Mouse (Mus musculus) intestine, embryonic 14.5 days (tissue): Measurements from ENCODE around the gene Efcab6. TPM values are rescaled to one million over a fixed set of nuclear protein-coding genes. Genes with fewer than 3 reads are reported as not detected.
A peak's percentile ranks its signal among the peaks of the same experiment; 100 is the strongest.

Source experiments
- ATAC-seq: fragments of 200-750 bp; cut with Nextera tagmentation; replicated peaks from 2 replicates; pipeline ENCODE4 v1.8.0; 2017; ENCODE audit warnings: low read depth, moderate number of reproducible peaks, moderate TSS enrichment, moderate library complexity; ENCODE audit not compliant: low FRiP score, low TSS enrichment
- DNase-seq: peaks from one replicate; pipeline ENCODE4 v3.0.0-alpha.2; 2018; ENCODE audit warnings: low spot score
- H3K27ac ChIP-seq: fragments of 300-500 bp; sonication (generic); 2 replicates; pipeline ENCODE4 v1.5.1; 2014; ENCODE audit warnings: low read depth, mild to moderate bottlenecking, control low read depth
- H3K27me3 ChIP-seq: fragments of 300-500 bp; sonication (generic); replicated peaks from 2 replicates; pipeline ENCODE4 v1.6.1; 2014; ENCODE audit warnings: low read length, control low read depth; ENCODE audit not compliant: control insufficient read depth, insufficient read depth
- H3K36me3 ChIP-seq: fragments of 300-500 bp; sonication (generic); 2 replicates; pipeline ENCODE4 v1.6.1; 2014; ENCODE audit warnings: low read length, control low read depth; ENCODE audit not compliant: control insufficient read depth, insufficient read depth
- H3K4me1 ChIP-seq: fragments of 300-500 bp; sonication (generic); replicated peaks from 2 replicates; pipeline ENCODE4 v1.6.1; 2014; ENCODE audit warnings: low read length, control low read depth, mixed read lengths; ENCODE audit not compliant: control insufficient read depth, insufficient read depth
- H3K4me2 ChIP-seq: fragments of 300-500 bp; sonication (generic); 2 replicates; pipeline ENCODE4 v1.6.1; 2014; ENCODE audit warnings: low read length
- H3K4me3 ChIP-seq: fragments of 300-500 bp; sonication (generic); 2 replicates; pipeline ENCODE4 v1.5.1; 2014; ENCODE audit warnings: low read depth, low read length, control low read depth, mixed read lengths
- H3K9ac ChIP-seq: fragments of 300-500 bp; sonication (generic); 2 replicates; pipeline ENCODE4 v1.6.1; 2014; ENCODE audit warnings: mild to moderate bottlenecking, low read length
- H3K9me3 ChIP-seq: fragments of 300-500 bp; sonication (generic); 2 replicates; pipeline ENCODE4 v1.6.1; 2016; ENCODE audit warnings: low read length, control low read depth; ENCODE audit not compliant: control insufficient read depth
- WGBS: fragments of 180-500 bp; shearing (Covaris S2); extraction: QIAGEN DNeasy Blood & Tissue Kit; methylation state at CpG from one replicate; pipeline ENCODE4 v1.1.7; 2014; 5-methylcytosine and 5-hydroxymethylcytosine counted together
- polyA plus RNA-seq: library from polyadenylated mRNA; unstranded; fragments of >200 nt; fragmentation: Nextera tagmentation; extraction: Ambion mirVana; gene quantifications from 2 replicates; pipeline ENCODE4 v1.2.1, GENCODE M21; 2014

Efcab6 gene
- polyA plus RNA-seq, 1 experiment from 2014 or later, result 0.27 TPM

DNA sequence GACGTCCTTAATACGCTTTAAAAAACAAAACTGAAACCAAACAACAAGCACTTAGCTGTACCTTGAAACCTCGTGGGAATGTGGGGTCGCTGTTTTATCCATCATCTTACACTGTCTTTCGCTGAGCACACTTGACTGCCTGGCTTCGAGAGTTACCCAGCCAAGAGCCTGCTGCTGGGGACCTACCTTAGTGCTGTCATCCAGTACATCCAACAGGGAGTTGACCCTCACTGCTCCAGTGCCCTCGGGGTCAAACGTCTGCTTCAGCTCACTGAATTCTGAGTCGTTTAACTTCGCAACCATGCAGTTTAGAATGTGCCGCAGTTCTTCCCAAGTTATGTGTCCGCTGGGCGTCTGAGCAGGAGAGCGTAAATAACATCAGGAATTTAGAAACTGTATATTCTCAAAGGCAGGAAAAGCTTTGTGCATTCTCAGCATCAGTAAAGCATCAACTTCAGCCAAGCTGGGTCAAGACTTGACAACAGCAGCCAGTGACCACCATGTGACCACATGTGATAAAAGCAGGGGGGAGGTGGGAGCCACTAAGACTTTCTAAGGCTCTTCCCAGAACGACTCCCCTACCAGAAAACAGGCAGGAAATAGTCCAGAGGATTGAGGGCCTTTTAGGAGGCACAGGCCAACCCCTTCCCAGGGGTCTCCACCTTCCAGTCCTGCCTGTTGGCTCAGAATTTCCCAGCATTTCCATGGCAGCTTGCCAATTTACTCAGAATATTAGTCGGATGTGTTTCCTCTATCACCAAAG lies 115.3 kb downstream of the Efcab6 start:
- Histone ChIP-seq H3K9ac (no peak overlapping the region), H3K4me1 (no peaks in the 10 kb centered on the region), H3K9me3 (no peaks in the 10 kb centered on the region), H3K4me3 (no peak overlapping the region), H3K27me3 (no peaks in the 10 kb centered on the region), H3K36me3 (no peaks in the 10 kb centered on the region), H3K27ac (no peak overlapping the region), H3K4me2 (no peak overlapping the region)
- DNase-seq, result no peak
- 35% methylated on average over 16 of the region's 16 CpGs for WGBS
- no peak for ATAC-seq

DNA sequence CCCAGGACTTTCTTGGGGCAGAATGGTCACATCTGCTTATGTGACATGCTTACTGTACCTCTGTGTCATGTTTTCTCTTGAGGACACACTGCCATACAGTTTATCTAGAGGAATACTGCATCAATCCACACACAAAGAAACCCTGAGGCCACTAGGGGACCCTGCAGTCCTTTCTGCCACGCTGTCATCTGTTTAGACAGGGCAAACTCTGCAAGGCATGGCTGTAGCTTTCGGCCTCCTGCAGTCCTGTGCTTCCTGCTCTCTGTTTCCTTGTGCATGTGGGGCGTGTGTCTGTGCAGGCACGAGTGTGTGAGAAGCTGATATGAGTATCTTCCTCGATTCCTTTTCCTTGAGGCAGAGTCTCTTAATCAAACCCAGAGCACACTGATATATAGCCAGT lies 125.5 kb downstream of the Efcab6 start:
- no peak for ATAC-seq
- no peak for DNase-seq
- Histone ChIP-seq H3K4me2 (no peak overlapping the region), H3K36me3 (no peaks in the 10 kb centered on the region), H3K27ac (no peak overlapping the region), H3K9ac (no peak overlapping the region), H3K9me3 (no peaks in the 10 kb centered on the region), H3K4me3 (no peak overlapping the region), H3K4me1 (no peaks in the 10 kb centered on the region), H3K27me3 (no peaks in the 10 kb centered on the region)
- 48% methylated on average over 5 of the region's 5 CpGs for WGBS

DNA sequence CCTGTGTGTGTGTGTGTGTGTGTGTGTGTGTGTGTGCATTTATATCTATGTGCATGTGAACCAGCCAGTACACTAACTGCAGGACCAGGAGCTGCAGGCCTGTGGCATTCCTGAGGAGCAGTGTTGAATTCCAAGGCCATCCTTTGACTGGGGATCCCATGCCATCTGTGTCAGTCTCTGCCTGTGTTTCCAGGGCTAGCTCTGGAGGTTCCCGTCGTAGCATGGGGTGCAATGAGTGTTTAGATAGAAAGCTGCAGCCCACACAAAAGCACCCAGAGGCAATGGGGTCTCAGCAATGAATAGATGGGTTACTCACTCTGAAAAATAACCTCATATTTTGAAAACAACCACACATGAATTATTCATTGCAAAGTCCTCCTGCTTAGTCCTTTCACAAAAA lies 126.7 kb downstream of the Efcab6 start:
- Histone ChIP-seq H3K36me3 (no peaks in the 10 kb centered on the region), H3K4me3 (no peak overlapping the region), H3K27me3 (no peaks in the 10 kb centered on the region), H3K27ac (no peak overlapping the region), H3K9me3 (no peaks in the 10 kb centered on the region), H3K4me2 (no peak overlapping the region), H3K4me1 (no peaks in the 10 kb centered on the region), H3K9ac (no peak overlapping the region)
- ATAC-seq, result no peak
- WGBS, result 71% methylated on average over 2 of the region's 2 CpGs
- DNase-seq, result no peak

DNA sequence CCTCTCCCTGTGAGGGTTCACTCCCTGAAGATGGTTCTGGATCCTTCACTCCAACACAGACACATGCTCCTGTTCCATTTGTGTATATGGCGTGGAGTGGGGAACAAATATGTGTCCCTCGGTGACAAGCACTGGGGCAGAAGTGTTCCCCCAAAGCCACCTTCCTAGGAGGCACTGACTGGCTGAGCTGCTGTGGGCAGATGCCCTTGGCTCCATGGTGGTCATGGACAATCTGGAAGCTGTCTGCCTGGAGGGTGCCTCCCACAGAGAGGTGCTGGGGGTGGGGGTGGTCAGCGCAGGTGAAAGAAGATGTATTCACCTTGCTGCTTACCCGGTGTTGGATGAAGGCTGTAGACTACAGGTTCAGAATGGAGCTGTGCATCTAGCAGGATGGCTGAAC lies 128.7 kb downstream of the Efcab6 start:
- no peak overlapping the region for H3K4me3 ChIP-seq
- whole genome bisulfite sequencing, result 90% methylated on average over 4 of the region's 4 CpGs
- no peak overlapping the region for H3K4me2 ChIP-seq
- no peak overlapping the region for H3K27ac ChIP-seq
- H3K27me3 ChIP-seq, result no peaks in the 10 kb centered on the region
- H3K36me3 ChIP-seq, result no peaks in the 10 kb centered on the region
- no peaks in the 10 kb centered on the region for H3K9me3 ChIP-seq
- H3K4me1 ChIP-seq, result no peaks in the 10 kb centered on the region
- ATAC-seq, result no peak
- DNase-seq, result no peak
- H3K9ac ChIP-seq, result no peak overlapping the region

DNA sequence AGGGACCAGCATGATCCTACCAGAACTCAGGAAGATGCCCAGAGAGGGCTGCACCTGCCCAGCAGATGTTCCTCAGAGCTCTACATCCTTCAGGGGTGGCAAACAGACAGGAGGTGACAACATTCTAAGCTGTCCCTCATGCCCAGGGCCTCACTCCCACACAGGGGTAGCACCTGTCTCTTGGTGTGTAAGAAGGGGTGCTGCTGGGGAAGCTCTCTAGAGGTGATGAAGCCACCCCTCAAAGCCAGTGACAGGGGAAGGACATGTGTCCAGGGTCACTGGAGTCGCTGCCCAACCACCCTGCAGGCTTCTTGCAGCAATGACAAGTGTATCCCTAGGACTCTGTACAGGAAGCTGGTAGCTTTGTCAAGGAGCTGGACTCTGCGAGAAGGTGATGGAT lies 130.4 kb downstream of the Efcab6 start:
- Histone ChIP-seq H3K4me3 (no peak overlapping the region), H3K4me1 (no peaks in the 10 kb centered on the region), H3K9ac (no peak overlapping the region), H3K4me2 (no peak overlapping the region), H3K27me3 (no peaks in the 10 kb centered on the region), H3K9me3 (no peaks in the 10 kb centered on the region), H3K27ac (no peak overlapping the region), H3K36me3 (no peaks in the 10 kb centered on the region)
- 65% methylated on average over 2 of the region's 2 CpGs for WGBS
- DNase-seq (no peak), ATAC-seq (no peak)

DNA sequence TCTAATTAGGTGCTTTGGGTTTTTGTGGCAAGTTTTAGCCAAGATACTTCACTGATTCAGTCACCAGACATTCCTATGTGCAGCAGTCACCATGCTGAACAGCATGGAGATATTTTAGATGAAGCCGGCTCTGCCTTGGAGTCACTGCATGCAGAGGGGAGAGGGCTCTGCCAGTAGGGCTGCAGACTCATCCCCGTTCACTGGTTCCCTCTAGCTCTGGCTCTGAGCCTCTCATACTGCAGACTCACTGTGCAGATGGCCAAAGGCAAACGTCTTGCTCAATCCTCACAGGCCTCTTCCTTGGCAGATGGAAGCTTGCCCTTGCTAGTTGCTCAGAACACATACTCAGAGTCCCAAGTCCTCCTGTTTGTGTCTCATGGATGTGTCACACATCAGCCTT lies 139.8 kb downstream of the Efcab6 start:
- 71% methylated on average over 3 of the region's 3 CpGs for WGBS
- no peak overlapping the region for H3K4me2 ChIP-seq
- H3K4me3 ChIP-seq, result no peak overlapping the region
- H3K4me1 ChIP-seq, result no peaks in the 10 kb centered on the region
- ATAC-seq (no peak), DNase-seq (no peak)
- H3K9ac ChIP-seq, result no peak overlapping the region
- no peaks in the 10 kb centered on the region for H3K9me3 ChIP-seq
- no peaks in the 10 kb centered on the region for H3K36me3 ChIP-seq
- H3K27me3 ChIP-seq, result no peaks in the 10 kb centered on the region
- no peak overlapping the region for H3K27ac ChIP-seq

DNA sequence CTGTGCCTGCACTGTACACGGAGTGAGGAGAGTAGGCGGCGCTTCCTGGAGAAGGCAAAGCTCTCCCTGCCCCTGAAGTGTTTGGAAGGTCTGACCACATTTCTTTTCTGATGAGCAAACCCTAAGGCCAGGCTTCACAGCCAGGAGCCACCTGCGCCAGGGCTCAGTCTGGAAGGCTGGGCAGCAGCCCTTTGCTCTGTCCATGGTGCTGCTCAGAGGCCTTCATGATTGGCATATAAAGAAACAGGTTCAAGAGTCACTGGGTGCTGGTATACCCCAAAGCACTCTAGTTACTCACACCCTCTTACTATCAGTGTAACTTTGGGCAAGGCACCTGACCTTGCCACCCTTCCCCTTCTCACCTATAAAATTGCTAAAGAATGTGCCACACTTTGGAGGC lies 140.5 kb downstream of the Efcab6 start:
- Histone ChIP-seq H3K27me3 (no peaks in the 10 kb centered on the region), H3K9ac (no peak overlapping the region), H3K4me2 (no peak overlapping the region), H3K4me3 (no peak overlapping the region), H3K4me1 (no peaks in the 10 kb centered on the region), H3K27ac (no peak overlapping the region), H3K36me3 (no peaks in the 10 kb centered on the region), H3K9me3 (no peaks in the 10 kb centered on the region)
- ATAC-seq, result no peak
- 19% methylated on average over 4 of the region's 4 CpGs for WGBS
- peak; percentile 76 for DNase-seq

DNA sequence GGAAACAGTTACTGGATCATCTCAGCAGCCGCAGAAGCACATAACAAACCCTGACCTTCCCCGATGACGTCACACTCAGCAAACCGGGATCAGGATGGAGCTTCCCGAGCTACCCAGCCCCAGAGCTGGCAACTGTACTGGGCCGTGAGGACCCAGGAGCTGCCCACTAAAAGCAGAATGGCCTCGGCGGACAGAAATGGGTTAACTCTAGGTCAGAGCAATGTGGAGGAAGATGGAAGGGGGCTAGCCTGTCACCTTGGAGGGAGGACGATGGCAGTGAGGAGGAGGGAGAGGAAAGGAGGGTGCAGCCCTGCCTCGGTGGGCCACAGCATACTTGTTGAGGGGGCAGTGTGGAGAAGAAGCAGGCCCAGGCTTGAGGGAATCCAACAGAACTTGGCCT lies 149.8 kb downstream of the Efcab6 start:
- DNase-seq, result no peak
- Histone ChIP-seq H3K27me3 (no peaks in the 10 kb centered on the region), H3K36me3 (no peaks in the 10 kb centered on the region), H3K4me1 (no peaks in the 10 kb centered on the region), H3K9ac (no peak overlapping the region), H3K27ac (no peak overlapping the region), H3K4me2 (no peak overlapping the region), H3K9me3 (no peaks in the 10 kb centered on the region), H3K4me3 (no peak overlapping the region)
- no peak for ATAC-seq
- 79% methylated on average over 10 of the region's 10 CpGs for WGBS

DNA sequence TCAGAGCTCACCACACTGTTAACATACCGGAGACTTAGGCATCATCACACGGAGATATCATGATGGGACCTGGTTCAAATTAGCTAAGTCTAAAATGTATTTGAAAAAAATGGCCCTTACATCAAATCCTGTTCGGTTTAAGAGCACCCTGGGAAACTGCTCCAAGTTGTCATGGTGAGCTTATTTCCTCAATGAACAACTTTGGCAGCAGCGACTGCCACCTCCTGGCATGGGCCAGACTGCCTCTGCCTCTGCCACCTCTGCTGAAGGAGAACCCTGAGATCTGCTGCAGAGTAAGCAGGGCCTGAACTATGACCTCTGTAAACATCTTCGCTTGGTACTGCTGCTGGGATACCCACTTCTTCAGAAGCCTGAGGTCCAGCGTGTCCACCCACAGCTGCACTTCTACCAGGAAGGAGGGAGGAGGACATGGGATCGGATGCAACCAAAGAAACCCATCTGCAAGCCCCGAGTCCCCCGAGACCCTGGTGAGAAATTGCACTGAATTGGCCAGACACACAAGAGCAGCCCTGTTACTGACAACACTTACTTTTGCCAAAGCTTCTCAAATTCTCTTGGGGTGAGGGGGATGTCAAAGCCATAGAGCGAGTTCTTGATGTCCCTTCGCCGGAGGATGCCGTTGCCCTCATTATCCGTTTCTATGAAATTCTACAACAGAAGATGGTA lies 152.0 kb downstream of the Efcab6 start:
- H3K27ac ChIP-seq, result no peak overlapping the region
- H3K4me3 ChIP-seq, result no peak overlapping the region
- no peaks in the 10 kb centered on the region for H3K36me3 ChIP-seq
- H3K9ac ChIP-seq, result no peak overlapping the region
- 85% methylated on average over 14 of the region's 14 CpGs for WGBS
- no peaks in the 10 kb centered on the region for H3K4me1 ChIP-seq
- no peaks in the 10 kb centered on the region for H3K9me3 ChIP-seq
- H3K27me3 ChIP-seq, result no peaks in the 10 kb centered on the region
- no peak overlapping the region for H3K4me2 ChIP-seq
- ATAC-seq (no peak), DNase-seq (no peak)
